Mouse (Mus musculus): ENCODE measurements around the gene Zfp612. TPM values are rescaled to one million over a fixed set of nuclear protein-coding genes. Genes with fewer than 3 reads are reported as not detected.

Zfp612 gene
- total and polyA plus RNA-seq, 2 experiments from 2014 or later = 11.7 to 16.6 TPM

DNA sequence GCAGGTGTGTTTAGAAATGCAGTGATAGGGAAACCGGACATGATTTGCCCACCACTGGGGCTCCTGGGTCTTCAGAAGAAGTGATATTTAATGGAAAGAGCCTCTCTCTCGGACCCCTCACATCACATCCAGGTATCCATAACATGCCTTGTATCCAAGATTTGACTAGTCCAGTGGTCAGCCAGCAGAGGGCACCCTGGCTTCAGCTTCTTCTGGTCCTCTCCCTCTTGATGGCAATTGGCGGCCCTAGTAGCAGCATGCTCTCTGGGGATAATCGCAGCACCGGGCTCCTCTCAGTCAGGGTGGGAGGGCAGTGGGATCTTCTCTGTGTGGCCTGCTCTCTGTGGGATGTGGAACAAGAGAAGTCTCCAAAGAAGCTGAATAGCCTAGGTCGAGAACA is 40.2 kb downstream of the Zfp612 start:
- Histone ChIP-seq H3K4me2 (ENCODE audit: low read depth, low read length) (no peak overlapping the region), H3K9me3 (ENCODE audit: low read length) (no peaks in the 10 kb centered on the region), H3K4me1 (ENCODE audit: insufficient read depth, low read length) (no peaks in the 10 kb centered on the region), H3K4me3 (ENCODE audit: low read length) (no peak overlapping the region), H3K9ac (replicated peaks; ENCODE audit: low read length) (no peak overlapping the region), H3K36me3 (ENCODE audit: insufficient read depth, low read length) (no peaks in the 10 kb centered on the region), H3K27me3 (ENCODE audit: insufficient read depth, low read length) (no peaks in the 10 kb centered on the region), H3K27ac (no peak overlapping the region)
- WGBS = 46% methylated on average over 6 of the region's 6 CpGs
- DNase-seq (ENCODE audit: low spot score) (peak; percentile 65), ATAC-seq (peak; percentile 40; the same call in 1 of the 2 replicates)
- TF ChIP-seq CTCF (IDR thresholded peaks at IDR 0.05; ENCODE audit: low read depth) = peak; percentile 74

- H3K4me1 ChIP-seq (ENCODE audit: insufficient read depth, low read length) = 0 out of 2 replicates have a peak, but pooled peaks cover 3% of the 10 kb centered on the region
- WGBS = 23% methylated on average over 13 of the region's 13 CpGs
- no peak overlapping the region for H3K4me2 ChIP-seq (ENCODE audit: low read depth, low read length)
- H3K9me3 ChIP-seq (ENCODE audit: low read length) = no peaks in the 10 kb centered on the region
- peak; percentile 93 for TF ChIP-seq CTCF (IDR thresholded peaks at IDR 0.05; ENCODE audit: low read depth)
- no peaks in the 10 kb centered on the region for H3K27me3 ChIP-seq (ENCODE audit: insufficient read depth, low read length)
- H3K27ac ChIP-seq = no peak overlapping the region
- DNase-seq (ENCODE audit: low spot score) (peak; percentile 92), ATAC-seq (peak; percentile 70)
- H3K9ac ChIP-seq (replicated peaks; ENCODE audit: low read length) = no peak overlapping the region
- H3K36me3 ChIP-seq (ENCODE audit: insufficient read depth, low read length) = no peaks in the 10 kb centered on the region
- H3K4me3 ChIP-seq (ENCODE audit: low read length) = no peak overlapping the region
These were observed 51.0 kb downstream of the Zfp612 start for GRCm38 (mm10) chr8:110130537-110130936.

DNA sequence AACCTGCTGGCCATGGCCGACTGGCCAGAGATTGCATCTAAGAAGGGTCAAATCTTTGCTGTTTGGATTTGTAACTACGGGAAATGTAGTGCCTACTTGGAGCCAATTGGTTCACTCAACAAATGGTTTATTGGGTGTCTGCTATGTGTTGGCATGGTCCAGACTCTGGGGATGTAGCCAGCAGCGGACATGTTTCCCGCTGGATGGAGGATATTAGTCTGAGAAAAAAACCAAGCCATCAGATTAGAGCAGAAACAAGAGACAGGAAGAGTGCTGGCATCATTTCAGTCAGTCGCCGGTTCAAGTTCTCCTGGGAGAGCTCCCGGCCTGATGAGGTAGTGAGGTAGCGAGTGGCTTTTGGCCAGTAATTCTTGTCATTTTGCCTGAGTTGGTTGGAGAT is 54.7 kb downstream of the Zfp612 start:
- ATAC-seq = no peak
- Histone ChIP-seq H3K36me3 (ENCODE audit: insufficient read depth, low read length) (no peaks in the 10 kb centered on the region), H3K27me3 (ENCODE audit: insufficient read depth, low read length) (no peaks in the 10 kb centered on the region), H3K4me2 (ENCODE audit: low read depth, low read length) (no peak overlapping the region), H3K9me3 (ENCODE audit: low read length) (no peaks in the 10 kb centered on the region), H3K9ac (replicated peaks; ENCODE audit: low read length) (no peak overlapping the region), H3K4me3 (ENCODE audit: low read length) (no peak overlapping the region), H3K27ac (no peak overlapping the region), H3K4me1 (ENCODE audit: insufficient read depth, low read length) (0 out of 2 replicates have a peak, but pooled peaks cover 7% of the 10 kb centered on the region)
- 69% methylated on average over 8 of the region's 8 CpGs for whole genome bisulfite sequencing
- no peak for TF ChIP-seq CTCF (IDR thresholded peaks at IDR 0.05; ENCODE audit: low read depth)
- DNase-seq (ENCODE audit: low spot score) = no peak

DNA sequence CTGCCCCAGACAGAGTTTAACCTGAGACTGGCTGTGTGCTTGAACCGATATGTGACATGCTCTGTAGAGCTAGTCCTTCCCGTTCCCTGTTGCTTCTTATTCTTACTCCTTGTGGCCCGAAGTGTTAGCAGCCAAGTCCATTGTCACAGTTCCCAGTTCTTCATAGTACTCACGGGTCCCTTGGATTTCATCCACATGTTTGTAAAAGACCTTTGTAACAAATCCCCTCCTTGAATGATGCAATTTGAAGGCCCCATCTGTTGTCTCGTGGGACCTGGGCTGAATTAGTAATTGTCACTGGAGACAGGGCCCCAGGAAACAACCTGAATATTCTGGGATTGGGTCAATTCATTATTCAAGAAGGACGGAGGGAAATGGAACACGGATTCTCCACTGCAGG is 56.0 kb downstream of the Zfp612 start:
- DNase-seq (ENCODE audit: low spot score) (peak; percentile 64), ATAC-seq (0 out of 2 replicates have a peak, but pooled peaks have one; percentile 24)
- H3K4me3 ChIP-seq (ENCODE audit: low read length) = no peak overlapping the region
- H3K36me3 ChIP-seq (ENCODE audit: insufficient read depth, low read length) = no peaks in the 10 kb centered on the region
- 41% methylated on average over 7 of the region's 7 CpGs for WGBS
- H3K27me3 ChIP-seq (ENCODE audit: insufficient read depth, low read length) = no peaks in the 10 kb centered on the region
- no peaks in the 10 kb centered on the region for H3K9me3 ChIP-seq (ENCODE audit: low read length)
- H3K9ac ChIP-seq (replicated peaks; ENCODE audit: low read length) = no peak overlapping the region
- H3K4me2 ChIP-seq (ENCODE audit: low read depth, low read length) = no peak overlapping the region
- 0 out of 2 replicates have a peak, but pooled peaks cover 7% of the 10 kb centered on the region for H3K4me1 ChIP-seq (ENCODE audit: insufficient read depth, low read length)
- no peak overlapping the region; the same call in 1 of the 2 replicates for H3K27ac ChIP-seq
- no peak for TF ChIP-seq CTCF (IDR thresholded peaks at IDR 0.05; ENCODE audit: low read depth)

DNA sequence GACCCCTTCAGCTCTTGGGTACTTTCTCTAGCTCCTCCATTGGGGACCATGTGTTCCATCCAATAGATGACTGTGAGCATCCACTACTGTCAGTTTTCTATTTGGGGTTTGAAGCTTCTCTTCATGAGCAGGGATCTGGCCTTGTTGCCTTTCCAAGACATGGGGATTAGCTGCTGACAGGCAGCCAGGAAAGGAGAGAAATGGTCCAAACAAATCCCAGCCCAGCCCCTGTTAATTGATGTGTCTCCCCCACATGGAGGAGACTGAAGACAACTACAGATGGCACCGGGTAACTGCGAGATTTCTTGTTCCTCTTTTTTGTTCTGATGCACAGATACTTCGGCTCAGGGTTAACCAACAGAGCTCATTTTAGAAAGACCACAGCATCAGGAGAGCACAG is 60.6 kb downstream of the Zfp612 start:
- no peaks in the 10 kb centered on the region for H3K36me3 ChIP-seq (ENCODE audit: insufficient read depth, low read length)
- TF ChIP-seq CTCF (IDR thresholded peaks at IDR 0.05; ENCODE audit: low read depth) = no peak
- no peak overlapping the region for H3K9ac ChIP-seq (replicated peaks; ENCODE audit: low read length)
- H3K27ac ChIP-seq = no peak overlapping the region
- H3K9me3 ChIP-seq (ENCODE audit: low read length) = no peaks in the 10 kb centered on the region
- no peak overlapping the region for H3K4me2 ChIP-seq (ENCODE audit: low read depth, low read length)
- DNase-seq (ENCODE audit: low spot score) (peak; percentile 14), ATAC-seq (no peak)
- H3K4me1 ChIP-seq (ENCODE audit: insufficient read depth, low read length) = 0 out of 2 replicates have a peak, but pooled peaks cover 7% of the 10 kb centered on the region
- H3K27me3 ChIP-seq (ENCODE audit: insufficient read depth, low read length) = no peaks in the 10 kb centered on the region
- H3K4me3 ChIP-seq (ENCODE audit: low read length) = no peak overlapping the region
- WGBS = 63% methylated on average over 3 of the region's 3 CpGs

DNA sequence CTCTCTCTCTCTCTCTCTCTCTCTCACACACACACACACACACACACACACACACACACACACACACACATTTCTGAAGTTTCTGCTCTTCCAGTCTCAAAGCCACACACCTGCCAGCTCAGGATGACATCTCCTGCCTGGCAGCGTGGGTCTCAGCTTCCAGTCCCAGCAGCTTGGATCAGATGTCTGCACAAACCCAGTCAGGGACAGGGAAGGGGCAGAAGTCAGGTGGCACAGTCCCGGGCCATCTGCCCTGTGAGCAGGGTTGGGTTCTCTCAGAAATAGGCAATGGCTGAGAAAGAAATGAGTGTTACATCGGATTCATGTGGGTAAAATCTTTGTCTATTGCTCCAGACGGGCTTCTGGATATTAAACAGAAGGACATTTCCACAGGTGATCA is 61.2 kb downstream of the Zfp612 start:
- H3K36me3 ChIP-seq (ENCODE audit: insufficient read depth, low read length) = no peaks in the 10 kb centered on the region
- H3K4me2 ChIP-seq (ENCODE audit: low read depth, low read length) = no peak overlapping the region
- H3K27ac ChIP-seq = no peak overlapping the region
- no peaks in the 10 kb centered on the region for H3K9me3 ChIP-seq (ENCODE audit: low read length)
- peak; percentile 25 for DNase-seq (ENCODE audit: low spot score)
- 0 out of 2 replicates have a peak, but pooled peaks cover 1% of the 10 kb centered on the region for H3K4me1 ChIP-seq (ENCODE audit: insufficient read depth, low read length)
- no peak for TF ChIP-seq CTCF (IDR thresholded peaks at IDR 0.05; ENCODE audit: low read depth)
- H3K9ac ChIP-seq (replicated peaks; ENCODE audit: low read length) = no peak overlapping the region
- H3K4me3 ChIP-seq (ENCODE audit: low read length) = no peak overlapping the region
- no peak for ATAC-seq
- no peaks in the 10 kb centered on the region for H3K27me3 ChIP-seq (ENCODE audit: insufficient read depth, low read length)
- WGBS = 60% methylated on average over 4 of the region's 4 CpGs

Other genes starting within 250 kb of the Zfp612 start
- gene Phlpp2, start 211.2 kb upstream of the Zfp612 start, total RNA-seq (2014; rRNA removed) = 10.4 and 11.2 TPM in 2 replicates
- 3.8 and 4.3 TPM in 2 replicates for gene Phlpp2, start 211.2 kb upstream of the Zfp612 start, polyA plus RNA-seq (2015; fragmentation: Nextera tagmentation; extraction: Ambion mirVana)
- 0.42 and 1.2 TPM in 2 replicates for gene Marveld3, start 117.5 kb upstream of the Zfp612 start, total RNA-seq (2014; rRNA removed)
- 1.3 and 1.4 TPM in 2 replicates for gene Marveld3, start 117.5 kb upstream of the Zfp612 start, polyA plus RNA-seq (2015; fragmentation: Nextera tagmentation; extraction: Ambion mirVana)
- gene Tat, start 89.3 kb upstream of the Zfp612 start, total RNA-seq (2014; rRNA removed) = not detected in 2 replicates
- gene Tat, start 89.3 kb upstream of the Zfp612 start, polyA plus RNA-seq (2015; fragmentation: Nextera tagmentation; extraction: Ambion mirVana) = not detected in 2 replicates
- not detected in 2 replicates for gene Chst4, start 40.0 kb upstream of the Zfp612 start, total RNA-seq (2014; rRNA removed)
- not detected in 2 replicates for gene Chst4, start 40.0 kb upstream of the Zfp612 start, polyA plus RNA-seq (2015; fragmentation: Nextera tagmentation; extraction: Ambion mirVana)
- gene Gm21964, start 21.5 kb downstream of the Zfp612 start, total RNA-seq (2014; rRNA removed) = not detected in 2 replicates
- not detected in 2 replicates for gene Gm21964, start 21.5 kb downstream of the Zfp612 start, polyA plus RNA-seq (2015; fragmentation: Nextera tagmentation; extraction: Ambion mirVana)
- not detected in 2 replicates for gene Gm17720, start 23.0 kb downstream of the Zfp612 start, total RNA-seq (2014; rRNA removed)
- not detected in 2 replicates for gene Gm17720, start 23.0 kb downstream of the Zfp612 start, polyA plus RNA-seq (2015; fragmentation: Nextera tagmentation; extraction: Ambion mirVana)
- 50.8 and 66.2 TPM in 2 replicates for gene Calb2, start 88.5 kb downstream of the Zfp612 start, total RNA-seq (2014; rRNA removed)
- gene Calb2, start 88.5 kb downstream of the Zfp612 start, polyA plus RNA-seq (2015; fragmentation: Nextera tagmentation; extraction: Ambion mirVana) = 166 and 168 TPM in 2 replicates
- 13.9 and 15.0 TPM in 2 replicates for gene Cmtr2, start 135.9 kb downstream of the Zfp612 start, total RNA-seq (2014; rRNA removed)
- gene Cmtr2, start 135.9 kb downstream of the Zfp612 start, polyA plus RNA-seq (2015; fragmentation: Nextera tagmentation; extraction: Ambion mirVana) = 5.6 and 6.2 TPM in 2 replicates
- 0.54 and 0.73 TPM in 2 replicates for gene Hydin, start 187.2 kb downstream of the Zfp612 start, total RNA-seq (2014; rRNA removed)
- gene Hydin, start 187.2 kb downstream of the Zfp612 start, polyA plus RNA-seq (2015; fragmentation: Nextera tagmentation; extraction: Ambion mirVana) = 0.39 and 0.48 TPM in 2 replicates

Data from hindbrain, postnatal 0 days (tissue).